Mouse (Mus musculus): ENCODE data around the gene Gstt4. TPM values are rescaled to one million over a fixed set of nuclear protein-coding genes. Genes with fewer than 3 reads are reported as not detected.

Gene Gstt4
- polyA plus RNA-seq, 1 experiment from 2014 or later: not detected

- ATAC-seq: no peak
- H3K4me2 ChIP-seq (ENCODE audit: low read length): no peak overlapping the region
- no peak overlapping the region for H3K9ac ChIP-seq (ENCODE audit: low read depth, low read length)
- no peaks in the 10 kb centered on the region for H3K27me3 ChIP-seq (replicated peaks; ENCODE audit: control insufficient read depth, insufficient read depth, low read length)
- no peak overlapping the region for H3K4me3 ChIP-seq (ENCODE audit: low read length)
- WGBS: 87% methylated on average over 6 of the region's 6 CpGs
- no peaks in the 10 kb centered on the region for H3K9me3 ChIP-seq (ENCODE audit: control insufficient read depth, low read length)
- H3K36me3 ChIP-seq (ENCODE audit: control insufficient read depth, insufficient read depth, low read length): no peaks in the 10 kb centered on the region
- H3K27ac ChIP-seq (ENCODE audit: low read depth, low read length): no peak overlapping the region
- H3K4me1 ChIP-seq (ENCODE audit: control insufficient read depth, insufficient read depth, low read depth, low read length): peaks cover 12% of the 10 kb centered on the region
Observed at GRCm38 (mm10) chr10:75766856-75767255, 55.5 kb downstream of the Gstt4 start.

Other genes with a start within 250 kb of the Gstt4 start
- gene Ggt5, start 233.2 kb downstream of the Gstt4 start, polyA plus RNA-seq (2015; fragmentation: Nextera tagmentation; extraction: Ambion mirVana): 2.9 and 3.5 TPM in 2 replicates
- 10.5 and 11.9 TPM in 2 replicates for gene Susd2, start 178.5 kb downstream of the Gstt4 start, polyA plus RNA-seq (2015; fragmentation: Nextera tagmentation; extraction: Ambion mirVana)
- 30.9 and 35.5 TPM in 2 replicates for gene Cabin1, start 58.2 kb downstream of the Gstt4 start, polyA plus RNA-seq (2015; fragmentation: Nextera tagmentation; extraction: Ambion mirVana)
- gene Ddt, start 49.1 kb downstream of the Gstt4 start, polyA plus RNA-seq (2015; fragmentation: Nextera tagmentation; extraction: Ambion mirVana): 73.5 and 89.1 TPM in 2 replicates
- 0.50 TPM in 1 of 2 replicates, not detected in the other for gene Gm20441, start 41.6 kb downstream of the Gstt4 start, polyA plus RNA-seq (2015; fragmentation: Nextera tagmentation; extraction: Ambion mirVana)
- gene Gstt3, start 41.1 kb downstream of the Gstt4 start, polyA plus RNA-seq (2015; fragmentation: Nextera tagmentation; extraction: Ambion mirVana): 1.4 and 1.5 TPM in 2 replicates
- 18.8 and 21.9 TPM in 2 replicates for gene Gstt1, start 24.0 kb downstream of the Gstt4 start, polyA plus RNA-seq (2015; fragmentation: Nextera tagmentation; extraction: Ambion mirVana)
- gene Gstt2, start 14.9 kb upstream of the Gstt4 start, polyA plus RNA-seq (2015; fragmentation: Nextera tagmentation; extraction: Ambion mirVana): 7.9 and 8.5 TPM in 2 replicates
- gene Mif, start 37.7 kb upstream of the Gstt4 start, polyA plus RNA-seq (2015; fragmentation: Nextera tagmentation; extraction: Ambion mirVana): 1,592 and 1,680 TPM in 2 replicates
- 0.64 and 1.9 TPM in 2 replicates for gene Derl3, start 70.9 kb upstream of the Gstt4 start, polyA plus RNA-seq (2015; fragmentation: Nextera tagmentation; extraction: Ambion mirVana)
- 252 TPM in 2 replicates for gene Smarcb1, start 99.1 kb upstream of the Gstt4 start, polyA plus RNA-seq (2015; fragmentation: Nextera tagmentation; extraction: Ambion mirVana)
- 167 and 218 TPM in 2 replicates for gene Chchd10, start 110.6 kb upstream of the Gstt4 start, polyA plus RNA-seq (2015; fragmentation: Nextera tagmentation; extraction: Ambion mirVana)
- gene Mmp11, start 114.0 kb upstream of the Gstt4 start, polyA plus RNA-seq (2015; fragmentation: Nextera tagmentation; extraction: Ambion mirVana): 13.6 and 16.6 TPM in 2 replicates
- gene Gm867, start 118.1 kb upstream of the Gstt4 start, polyA plus RNA-seq (2015; fragmentation: Nextera tagmentation; extraction: Ambion mirVana): 0.74 and 1.5 TPM in 2 replicates
- gene Vpreb3, start 120.5 kb upstream of the Gstt4 start, polyA plus RNA-seq (2015; fragmentation: Nextera tagmentation; extraction: Ambion mirVana): 0.35 and 0.64 TPM in 2 replicates
- 0.05 TPM in 1 of 2 replicates, not detected in the other for gene Gm5134, start 132.0 kb upstream of the Gstt4 start, polyA plus RNA-seq (2015; fragmentation: Nextera tagmentation; extraction: Ambion mirVana)
- 10.3 and 12.3 TPM in 2 replicates for gene Zfp280b, start 210.1 kb upstream of the Gstt4 start, polyA plus RNA-seq (2015; fragmentation: Nextera tagmentation; extraction: Ambion mirVana)

All from hindbrain, embryonic 16.5 days (tissue).